Mouse (Mus musculus) embryo, embryonic 10 days (tissue): ENCODE results near the gene Rwdd1.
"Not testable (repeated sequence)": the region's sequence is repeated elsewhere in the genome, so short reads cannot be mapped to it uniquely, and the experiment has no call there.

ENCODE experiments used
- DNase-seq: peaks from one replicate; pipeline ENCODE4 v3.0.0-alpha.2; 2015; ENCODE audit warnings: low spot score

The Rwdd1 gene

DNA sequence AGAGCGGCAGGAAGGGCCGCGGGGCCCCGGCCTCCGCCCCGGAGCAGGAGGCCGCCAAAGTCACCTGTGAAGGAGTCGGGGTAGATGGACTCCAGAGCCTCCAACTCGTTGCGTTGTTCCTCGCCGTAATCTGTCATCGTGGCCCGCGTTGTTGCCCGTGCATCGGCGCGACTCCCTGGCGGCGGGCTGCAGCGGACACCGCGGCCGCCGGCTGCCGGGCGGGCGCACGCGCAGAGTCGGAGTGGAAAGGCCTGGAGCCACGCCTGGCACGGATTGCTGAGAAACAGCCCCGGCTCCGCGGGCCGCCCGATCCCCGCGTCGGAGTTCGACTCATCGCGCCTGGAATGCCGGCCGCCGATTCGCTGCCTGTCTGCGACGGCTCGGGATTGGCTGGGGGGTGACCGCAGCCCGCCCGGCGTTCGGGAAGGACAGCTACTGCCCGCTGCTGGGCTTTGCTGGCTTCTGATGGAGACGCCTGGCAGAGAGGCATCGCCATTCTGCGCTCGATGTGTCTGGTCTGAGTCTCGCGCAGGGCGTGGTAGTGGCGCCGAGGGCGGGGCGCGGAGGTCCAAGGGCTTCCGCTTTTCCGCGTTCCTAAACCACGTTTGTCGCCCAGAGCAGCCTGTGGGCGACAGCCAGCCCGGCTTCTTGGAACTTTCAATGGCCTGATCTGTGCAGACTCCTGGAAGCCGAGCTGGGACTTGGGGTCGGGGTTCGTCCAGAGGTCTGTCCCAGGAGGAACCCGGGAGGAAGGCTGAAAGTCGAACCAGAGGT, at the start of gene Rwdd1:
Rwdd1 (minus strand) TSS at position 323 of the 774 bp plus-strand sequence.
- DNase-seq = peak; percentile 98

DNA sequence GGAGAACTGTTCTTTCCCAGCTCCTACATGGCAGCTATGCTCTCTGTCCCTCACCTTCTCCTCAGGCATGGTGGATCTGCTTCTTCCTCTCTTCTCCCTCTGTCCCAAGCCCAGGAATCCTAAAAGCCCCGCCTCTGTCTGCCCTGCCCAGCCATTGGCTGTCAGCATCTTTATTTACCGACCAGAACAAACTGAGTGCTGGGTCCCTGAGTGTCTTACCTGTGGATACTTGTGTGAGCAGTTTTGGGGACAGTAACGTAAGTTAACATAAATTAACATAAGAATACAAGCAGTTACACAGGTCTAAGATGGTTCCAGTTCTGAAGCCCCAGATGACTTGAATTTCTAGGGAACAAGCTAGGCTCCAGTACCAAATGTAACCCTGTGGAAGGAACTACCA, 47.2 kb upstream of the Rwdd1 start:
- DNase-seq = no peak

DNA sequence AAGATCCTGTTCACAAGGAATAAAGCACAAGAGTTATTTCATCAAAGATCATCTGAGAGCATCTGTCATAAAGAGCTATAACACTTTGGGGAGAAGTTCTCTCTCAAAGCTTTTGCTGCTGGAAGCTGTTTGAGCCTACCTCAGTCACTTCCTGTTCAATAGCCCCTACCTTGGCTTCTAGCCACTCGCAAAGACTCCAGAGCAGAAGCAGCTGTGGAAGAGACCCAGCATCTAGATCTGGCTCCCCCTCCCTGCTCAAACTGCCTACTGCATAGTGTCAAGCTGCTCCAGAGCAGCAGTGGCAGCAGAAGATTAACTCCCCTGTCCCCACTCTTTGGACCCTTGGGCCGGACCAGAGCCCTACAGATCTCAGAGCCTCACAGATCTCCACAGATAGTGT, 34.6 kb upstream of the Rwdd1 start:
- DNase-seq = no peak

DNA sequence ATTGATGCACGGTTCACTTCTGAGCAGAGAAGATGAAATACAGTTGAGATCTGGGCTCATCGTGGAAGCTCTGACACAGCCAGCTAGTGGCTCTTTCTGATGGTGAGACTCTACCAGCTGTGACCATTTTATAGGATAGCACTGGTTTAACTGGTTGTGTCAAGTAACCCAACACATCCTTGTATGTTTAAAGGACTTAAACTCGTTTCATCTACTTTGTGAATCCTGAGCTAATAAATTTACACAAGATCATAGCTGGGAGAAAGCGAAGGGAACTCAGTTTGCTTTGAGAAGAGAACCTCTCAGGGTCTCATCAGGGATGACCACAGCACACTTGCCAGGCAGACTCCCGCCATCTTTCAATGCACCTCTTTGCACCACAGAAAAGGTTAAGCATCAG, 24.8 kb upstream of the Rwdd1 start, which contains the start of gene Calhm4:
Calhm4 (minus strand) TSS at position 101 of the 400 bp plus-strand sequence.
- DNase-seq = no peak

DNA sequence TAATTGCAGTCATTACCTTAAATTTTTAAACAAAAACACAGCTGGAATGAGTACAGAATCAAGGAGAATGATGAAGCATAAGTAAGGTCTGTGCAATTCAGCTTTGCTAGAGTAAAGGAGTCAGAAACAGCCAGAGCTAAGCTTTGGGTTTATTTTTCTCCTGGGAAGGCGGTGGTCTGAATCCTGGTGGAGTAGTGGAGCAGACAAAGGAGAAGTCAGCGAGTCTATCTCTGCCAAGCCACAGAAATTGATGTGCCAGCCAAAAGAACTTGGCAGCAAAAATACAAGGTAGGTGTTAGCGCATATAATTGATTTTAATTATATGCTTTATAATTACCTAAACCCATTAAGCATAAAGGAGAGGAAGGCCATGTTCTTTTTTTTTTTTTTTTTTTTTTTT, 18.0 kb upstream of the Rwdd1 start, which contains the start of gene Trappc3l:
Trappc3l (plus strand) TSS at position 197 of the 400 bp plus-strand sequence.
- DNase-seq = no peak

DNA sequence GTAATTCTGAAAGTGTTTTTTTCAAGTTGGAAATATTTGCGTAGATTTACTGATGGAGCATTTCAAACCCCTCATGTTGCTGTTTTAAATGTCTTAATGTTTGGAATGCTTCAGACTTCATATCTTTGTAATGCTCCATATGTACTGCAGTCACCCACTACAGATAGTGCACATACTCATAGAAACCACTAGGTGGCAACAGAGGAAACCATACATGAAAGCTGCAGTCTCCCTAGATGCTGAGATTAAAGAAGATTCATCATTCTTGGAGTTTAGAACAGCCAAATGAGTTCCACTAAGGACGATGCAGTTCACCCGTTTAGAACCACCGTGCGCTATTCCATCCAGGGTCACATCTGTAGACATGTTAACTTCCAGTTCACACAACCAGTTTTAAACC, 17.2 kb upstream of the Rwdd1 start:
- DNase-seq = peak; percentile 75

DNA sequence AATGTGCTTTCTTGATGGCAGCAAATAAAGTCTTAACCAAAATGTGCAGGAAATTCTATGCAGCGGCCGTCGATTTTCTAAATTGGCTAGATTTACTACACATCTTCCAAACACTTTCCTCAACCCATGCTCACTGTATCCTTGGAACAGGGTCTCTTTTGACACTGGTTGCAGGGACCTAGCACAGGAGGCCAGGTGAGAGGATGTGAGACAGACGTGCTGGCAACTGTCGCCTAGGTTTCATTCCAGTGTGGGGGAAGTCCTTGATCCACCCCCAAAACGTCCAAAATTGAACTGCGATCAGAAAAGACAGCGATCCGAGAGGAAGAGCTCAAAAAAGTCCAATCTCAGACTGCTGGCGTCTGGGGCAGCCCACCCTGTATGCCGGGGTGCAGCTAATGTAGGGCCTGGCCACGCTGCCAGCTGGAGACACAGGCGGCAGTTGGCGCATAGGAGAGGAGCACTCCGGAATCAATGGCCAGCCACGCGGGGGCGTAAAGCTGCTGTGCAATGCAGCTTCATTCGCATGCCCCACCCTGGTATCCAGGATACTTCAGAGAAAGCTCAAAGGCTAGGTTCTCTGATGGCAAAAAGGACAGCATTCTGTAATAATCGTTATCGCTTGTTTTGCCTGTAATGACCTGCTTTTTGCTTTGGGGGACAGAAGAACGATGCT, 14.3 kb upstream of the Rwdd1 start:
- DNase-seq = peak; percentile 93

DNA sequence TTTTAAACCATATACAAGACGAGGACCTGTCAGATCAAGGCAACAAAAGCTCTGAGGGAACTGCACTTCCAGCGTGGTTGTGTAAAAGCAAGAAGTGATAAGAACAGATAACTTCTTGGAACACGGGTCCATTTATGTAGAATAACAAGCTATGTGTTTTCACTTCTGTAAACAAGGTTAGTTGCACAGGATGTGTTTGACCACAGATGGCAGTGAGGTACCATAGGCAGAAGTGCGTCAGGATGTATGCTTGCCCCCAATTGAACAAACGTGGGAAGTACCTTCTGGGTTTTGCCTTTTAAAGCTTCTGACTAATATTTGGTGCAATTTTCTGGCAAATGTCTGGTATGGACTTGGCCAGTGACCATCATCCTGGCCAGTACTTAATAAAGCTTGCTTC, 10.9 kb upstream of the Rwdd1 start:
- no peak for DNase-seq

DNA sequence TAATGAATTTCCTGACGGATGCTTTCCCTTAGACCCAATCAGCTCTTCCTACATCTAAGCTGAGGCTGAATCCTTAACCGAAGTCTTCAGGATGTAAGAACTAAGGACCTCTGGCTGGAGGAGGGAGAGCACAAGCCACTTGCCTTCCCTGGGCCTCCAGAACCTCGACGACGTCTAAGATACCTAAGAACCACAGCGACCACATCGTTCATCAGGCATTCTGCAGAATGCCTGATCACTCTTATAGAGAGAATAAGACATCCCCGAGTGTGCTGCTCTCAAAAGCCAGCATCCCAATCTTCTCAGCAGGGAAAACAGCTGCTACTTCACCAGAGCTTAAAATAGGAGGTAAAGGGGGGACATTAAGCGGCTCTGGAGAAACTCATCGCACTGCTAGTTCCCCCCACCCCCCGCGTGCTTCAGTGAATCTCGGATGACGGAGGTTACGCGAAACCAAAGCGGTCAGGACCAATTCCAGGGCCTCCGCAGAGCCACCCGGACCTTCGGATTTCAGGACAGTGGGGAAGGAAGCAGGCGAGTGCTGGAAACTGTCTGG, 600 bp downstream of the Rwdd1 start:
- peak; percentile 29 for DNase-seq

DNA sequence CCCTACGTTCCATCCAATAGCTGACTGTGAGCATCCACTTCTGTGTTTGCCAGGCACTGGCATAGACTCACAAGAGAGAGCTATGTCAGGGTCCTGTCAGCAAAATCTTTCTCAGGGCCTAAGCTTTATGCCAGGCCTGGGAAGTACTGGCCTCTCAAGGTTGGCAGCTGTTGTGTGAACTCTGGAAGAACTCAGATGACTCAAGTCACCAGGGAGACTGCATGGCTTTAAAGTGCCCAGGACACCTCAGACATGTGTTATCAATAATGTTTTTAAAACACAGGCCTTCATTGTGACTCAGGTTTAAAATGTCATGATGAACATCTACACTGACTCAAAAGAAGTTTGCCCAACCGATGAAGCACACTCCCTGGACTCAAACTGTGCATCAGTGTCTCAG, 6.2 kb downstream of the Rwdd1 start:
- no peak for DNase-seq

DNA sequence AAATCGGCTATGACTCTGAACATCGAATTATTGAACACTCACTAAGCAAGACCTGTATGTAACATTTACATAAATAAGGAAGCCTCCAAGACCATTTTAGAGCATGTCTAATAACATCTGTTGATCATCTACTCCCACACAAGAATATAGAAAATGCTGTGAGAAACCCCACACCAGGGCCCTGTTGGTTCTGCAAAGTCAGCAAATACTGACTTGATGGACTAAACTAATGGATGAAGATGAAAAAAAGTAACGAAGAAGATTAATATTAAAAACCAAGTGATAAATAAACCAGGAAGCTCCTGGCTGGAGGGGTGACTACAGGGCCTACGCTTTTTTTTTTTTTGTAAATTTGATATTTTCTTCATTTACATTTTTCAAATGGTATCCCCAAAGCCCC, 6.8 kb downstream of the Rwdd1 start:
- no peak for DNase-seq

DNA sequence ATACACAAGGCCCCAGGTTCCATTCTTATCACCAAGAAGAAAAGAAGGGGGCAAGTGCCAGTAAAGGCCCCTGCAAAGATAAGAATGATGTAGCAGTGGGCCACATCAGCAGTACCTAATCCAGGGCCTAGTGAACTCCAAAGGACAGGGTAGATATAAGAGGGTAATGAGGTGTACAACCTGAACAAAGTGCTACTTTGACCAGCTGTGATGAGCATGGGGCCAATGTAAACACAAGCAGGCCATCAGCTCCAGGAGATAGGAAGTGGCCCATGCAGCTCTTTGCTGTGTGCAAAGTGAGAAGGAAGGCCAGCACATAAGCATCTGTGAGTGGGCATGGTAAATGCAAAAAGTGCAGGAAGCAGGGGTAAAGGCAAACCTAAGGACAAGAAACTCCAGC, 21.0 kb downstream of the Rwdd1 start:
- no peak for DNase-seq

DNA sequence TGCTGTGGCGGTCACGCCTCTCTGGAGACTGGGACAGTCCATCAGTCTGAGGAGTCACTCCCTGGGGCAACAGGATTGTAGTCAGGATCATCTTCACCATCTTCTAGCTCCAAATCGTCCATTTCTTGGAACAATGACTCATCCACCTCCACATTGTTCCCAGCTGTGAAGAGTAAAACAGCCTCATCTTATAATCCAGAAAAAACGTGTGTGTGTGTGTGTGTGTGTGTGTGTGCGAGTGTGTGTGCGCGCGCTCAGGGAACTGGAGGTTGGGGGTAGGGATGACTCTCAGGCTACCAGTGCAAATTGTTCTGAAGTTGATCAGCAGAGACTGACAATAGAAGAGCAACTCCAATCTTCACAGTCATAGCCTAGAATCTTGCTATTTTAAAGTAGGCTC, 22.7 kb downstream of the Rwdd1 start:
- DNase-seq = not testable (repeated sequence)

DNA sequence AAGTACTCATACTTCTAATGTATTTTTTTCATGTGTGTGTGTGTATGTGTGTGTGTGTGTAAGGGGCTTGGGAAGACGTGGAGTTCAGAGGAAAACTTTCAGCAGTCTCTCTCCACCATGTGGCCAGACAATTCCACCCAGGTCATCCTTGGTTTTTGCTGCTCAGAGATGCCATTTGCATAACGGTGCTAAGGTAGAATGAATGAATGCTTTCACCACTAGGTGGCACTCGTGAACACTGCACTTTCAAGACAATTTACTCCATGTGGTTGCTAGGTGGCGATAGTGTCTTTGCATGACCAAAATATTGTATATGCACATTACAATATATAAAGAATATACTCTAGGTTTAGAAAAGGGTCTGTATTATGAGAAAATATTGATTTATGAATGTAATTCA, 32.7 kb downstream of the Rwdd1 start:
- peak; percentile 93 for DNase-seq

DNA sequence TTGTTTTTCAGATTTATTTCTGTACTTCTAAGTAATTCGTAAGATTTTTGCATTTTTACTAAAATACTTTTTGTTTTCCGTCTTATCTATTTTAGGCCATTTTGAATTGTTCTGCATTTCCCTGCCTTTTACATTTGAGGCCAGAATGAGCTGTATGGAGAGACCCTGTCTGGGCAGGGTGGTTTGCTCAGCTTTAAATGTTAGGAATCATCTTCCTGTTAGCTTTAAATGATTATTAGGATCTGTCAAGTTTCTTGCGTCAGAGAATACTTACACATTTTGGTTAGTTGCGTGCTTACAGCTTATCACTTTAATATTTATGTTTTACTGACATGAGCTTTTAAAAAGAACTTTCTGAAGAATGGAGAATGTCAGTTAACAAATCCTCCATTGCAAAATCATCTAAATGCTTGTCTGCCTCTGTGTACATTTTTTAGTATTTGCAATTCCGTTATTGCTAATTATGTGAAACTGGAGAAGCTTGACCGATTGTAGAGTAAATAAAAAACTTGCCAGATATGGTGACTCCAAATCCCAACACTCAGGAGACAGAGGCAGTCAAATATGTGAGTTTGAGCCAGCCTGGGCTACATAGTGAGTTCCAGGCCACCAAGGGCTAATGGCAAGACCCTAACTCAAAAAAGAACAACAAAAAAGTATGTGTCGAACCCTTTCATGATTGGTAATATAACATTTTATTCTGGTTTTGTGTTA, 44.5 kb downstream of the Rwdd1 start:
- DNase-seq = no peak

DNA sequence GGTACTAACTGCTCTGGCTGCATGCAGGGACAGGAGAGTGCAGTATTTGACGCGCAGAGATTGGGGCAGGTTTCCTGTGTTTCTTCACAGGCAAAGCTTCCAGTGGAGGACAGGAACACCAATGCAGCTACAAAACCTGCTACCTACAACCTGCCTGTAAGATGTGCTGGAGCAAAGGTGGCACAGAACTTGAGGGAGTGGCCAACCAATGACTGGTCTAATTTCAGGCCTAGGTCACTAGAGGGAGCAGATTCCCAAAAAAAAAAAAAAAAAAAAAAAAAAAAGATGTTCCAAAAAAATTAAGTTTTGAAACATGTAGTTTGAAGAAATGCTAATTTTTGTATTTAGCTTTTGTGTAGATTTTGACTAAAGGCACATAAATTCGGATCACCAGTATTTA, 66.9 kb downstream of the Rwdd1 start:
- DNase-seq = no peak

DNA sequence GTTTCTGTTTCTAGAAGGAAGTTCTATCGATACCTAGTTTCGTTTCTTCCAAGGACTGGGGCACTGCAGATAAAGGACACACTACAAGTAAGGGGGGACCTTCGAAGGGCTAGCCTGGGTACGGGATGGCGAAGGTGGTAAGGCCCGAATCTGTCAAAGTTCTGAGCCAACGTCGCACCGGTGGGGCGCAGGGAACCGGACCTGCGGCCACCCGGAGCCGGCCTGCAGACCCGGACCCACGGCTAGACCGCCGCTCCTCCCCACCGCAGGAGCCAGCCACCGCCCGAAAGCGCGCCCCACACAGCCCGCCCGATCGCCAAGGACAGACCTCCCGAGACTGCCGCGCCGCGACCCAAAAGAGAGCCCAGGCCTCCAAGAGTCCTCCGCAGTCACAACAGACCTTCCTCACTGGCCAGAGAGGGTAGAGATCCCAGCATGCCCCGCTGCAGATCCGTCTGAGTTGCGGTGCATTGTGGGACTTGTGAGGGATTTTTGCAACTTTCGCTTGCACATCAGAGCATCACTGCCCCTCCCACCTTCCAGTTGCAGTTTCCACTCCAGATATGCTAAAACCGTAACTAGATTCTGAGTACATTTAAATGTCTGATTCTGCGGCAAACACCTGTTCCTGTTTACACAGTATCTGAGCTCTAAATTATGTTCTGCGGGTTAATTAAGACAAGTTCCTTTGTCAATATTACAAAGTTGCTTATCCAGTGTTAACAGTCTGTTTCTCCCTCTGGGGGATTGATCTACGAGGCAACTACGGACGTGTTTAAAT, 68.4 kb downstream of the Rwdd1 start, which contains the start of gene Zup1:
Zup1 (minus strand) TSS at position 467 of the 781 bp plus-strand sequence.
- DNase-seq = peak; percentile 93
